Mouse (Mus musculus) intestine, embryonic 15.5 days (tissue): ENCODE measurements around the gene Kcna5. TPM values are rescaled to one million over a fixed set of nuclear protein-coding genes. Genes with fewer than 3 reads are reported as not detected.

Source experiments
- ATAC-seq: fragments of 200-750 bp; cut with Nextera tagmentation; 2 replicates; pipeline ENCODE4 v1.8.0; 2017; ENCODE audit warnings: moderate TSS enrichment, moderate library complexity
- H3K27ac ChIP-seq: fragments of 300-500 bp; sonication (generic); 2 replicates; pipeline ENCODE4 v1.5.1; 2015; ENCODE audit warnings: mild to moderate bottlenecking, inconsistent platforms
- H3K27me3 ChIP-seq: fragments of 300-500 bp; sonication (generic); replicated peaks from 2 replicates; pipeline ENCODE4 v1.6.1; 2015; ENCODE audit warnings: inconsistent platforms
- H3K36me3 ChIP-seq: fragments of 300-500 bp; sonication (generic); 2 replicates; pipeline ENCODE4 v1.6.1; 2015; ENCODE audit warnings: inconsistent platforms
- H3K4me1 ChIP-seq: fragments of 300-500 bp; sonication (generic); replicated peaks from 2 replicates; pipeline ENCODE4 v1.6.1; 2015; ENCODE audit warnings: inconsistent platforms
- H3K4me2 ChIP-seq: fragments of 300-500 bp; sonication (generic); replicated peaks from 2 replicates; pipeline ENCODE4 v1.6.1; 2015; ENCODE audit warnings: mild to moderate bottlenecking, inconsistent platforms
- H3K4me3 ChIP-seq: fragments of 300-500 bp; sonication (generic); replicated peaks from 2 replicates; pipeline ENCODE4 v1.5.1; 2015; ENCODE audit warnings: inconsistent platforms
- H3K9ac ChIP-seq: fragments of 300-500 bp; sonication (generic); 2 replicates; pipeline ENCODE4 v1.6.1; 2015; ENCODE audit warnings: inconsistent platforms
- H3K9me3 ChIP-seq: fragments of 300-500 bp; sonication (generic); 2 replicates; pipeline ENCODE4 v1.6.1; 2016; ENCODE audit warnings: inconsistent platforms
- WGBS: fragments of 180-500 bp; shearing (Covaris S2); methylation state at CpG from one replicate; pipeline ENCODE4 v1.1.7; 2015; 5-methylcytosine and 5-hydroxymethylcytosine counted together
- polyA plus RNA-seq: library from polyadenylated mRNA; unstranded; fragments of >200 nt; fragmentation: Nextera tagmentation; extraction: Ambion mirVana; gene quantifications from 2 replicates; pipeline ENCODE4 v1.2.1, GENCODE M21; 2015

The Kcna5 gene
- polyA plus RNA-seq, 1 experiment from 2014 or later, result 7.5 TPM

- no peak overlapping the region for H3K27ac ChIP-seq
- H3K27me3 ChIP-seq, result no peaks in the 10 kb centered on the region
- no peaks in the 10 kb centered on the region for H3K9me3 ChIP-seq
- peak; percentile 78 for ATAC-seq
- H3K36me3 ChIP-seq, result no peaks in the 10 kb centered on the region
- H3K9ac ChIP-seq, result no peak overlapping the region
- WGBS, result 15% methylated on average over 7 of the region's 7 CpGs
- no peaks in the 10 kb centered on the region; the same call in 1 of the 2 replicates for H3K4me1 ChIP-seq
- H3K4me3 ChIP-seq, result no peak overlapping the region
- H3K4me2 ChIP-seq, result no peak overlapping the region
Observed at GRCm38 (mm10) chr6:126563898-126564297, 28.7 kb upstream of the Kcna5 start.

GRCm38 (mm10) chr6:126561702-126562101, 26.5 kb upstream of the Kcna5 start:
- no peak overlapping the region for H3K4me2 ChIP-seq
- no peak for ATAC-seq
- H3K36me3 ChIP-seq, result no peaks in the 10 kb centered on the region
- no peak overlapping the region for H3K4me3 ChIP-seq
- no peaks in the 10 kb centered on the region for H3K27me3 ChIP-seq
- 20% methylated on average over 4 of the region's 4 CpGs for WGBS
- H3K4me1 ChIP-seq, result no peaks in the 10 kb centered on the region; the same call in 1 of the 2 replicates
- H3K9me3 ChIP-seq, result no peaks in the 10 kb centered on the region
- H3K9ac ChIP-seq, result no peak overlapping the region
- H3K27ac ChIP-seq, result no peak overlapping the region

- Histone ChIP-seq H3K4me2 (no peak overlapping the region), H3K4me3 (no peak overlapping the region), H3K4me1 (no peaks in the 10 kb centered on the region; the same call in 1 of the 2 replicates), H3K9ac (no peak overlapping the region), H3K27me3 (no peaks in the 10 kb centered on the region), H3K27ac (no peak overlapping the region), H3K36me3 (no peaks in the 10 kb centered on the region), H3K9me3 (no peaks in the 10 kb centered on the region)
- WGBS, result 82% methylated on average over 1 of the region's 1 CpGs
- no peak for ATAC-seq
Observed at GRCm38 (mm10) chr6:126560696-126561095, 25.5 kb upstream of the Kcna5 start.

- no peaks in the 10 kb centered on the region for H3K36me3 ChIP-seq
- no peaks in the 10 kb centered on the region; the same call in 1 of the 2 replicates for H3K4me1 ChIP-seq
- no peak overlapping the region for H3K9ac ChIP-seq
- no peak overlapping the region for H3K4me2 ChIP-seq
- ATAC-seq, result peak; percentile 42; the same call in 1 of the 2 replicates
- no peak overlapping the region for H3K27ac ChIP-seq
- H3K27me3 ChIP-seq, result no peaks in the 10 kb centered on the region
- WGBS, result 42% methylated on average over 8 of the region's 8 CpGs
- H3K4me3 ChIP-seq, result no peak overlapping the region
- no peaks in the 10 kb centered on the region for H3K9me3 ChIP-seq
Observed at GRCm38 (mm10) chr6:126560036-126560435, 24.8 kb upstream of the Kcna5 start.

GRCm38 (mm10) chr6:126558276-126558675, 23.1 kb upstream of the Kcna5 start:
- H3K9ac ChIP-seq, result no peak overlapping the region
- no peaks in the 10 kb centered on the region for H3K36me3 ChIP-seq
- no peaks in the 10 kb centered on the region for H3K9me3 ChIP-seq
- no peak overlapping the region for H3K4me2 ChIP-seq
- no peaks in the 10 kb centered on the region; the same call in 1 of the 2 replicates for H3K4me1 ChIP-seq
- H3K4me3 ChIP-seq, result no peak overlapping the region
- ATAC-seq, result no peak
- WGBS, result 56% methylated on average over 3 of the region's 3 CpGs
- H3K27me3 ChIP-seq, result peaks cover 1% of the 10 kb centered on the region; the same call in 1 of the 2 replicates
- H3K27ac ChIP-seq, result no peak overlapping the region

GRCm38 (mm10) chr6:126553812-126554211, 18.6 kb upstream of the Kcna5 start:
- Histone ChIP-seq H3K4me1 (no peaks in the 10 kb centered on the region), H3K27me3 (peaks cover 6% of the 10 kb centered on the region; the same call in 1 of the 2 replicates), H3K27ac (no peak overlapping the region), H3K36me3 (no peaks in the 10 kb centered on the region), H3K4me2 (no peak overlapping the region), H3K4me3 (no peak overlapping the region), H3K9ac (no peak overlapping the region), H3K9me3 (no peaks in the 10 kb centered on the region)
- WGBS, result 22% methylated on average over 9 of the region's 9 CpGs
- ATAC-seq, result peak; percentile 43; the same call in 1 of the 2 replicates

GRCm38 (mm10) chr6:126551862-126552395, 16.7 kb upstream of the Kcna5 start:
- peaks cover 6% of the 10 kb centered on the region; the same call in 1 of the 2 replicates for H3K27me3 ChIP-seq
- no peak overlapping the region for H3K4me2 ChIP-seq
- H3K4me3 ChIP-seq, result no peak overlapping the region
- H3K4me1 ChIP-seq, result no peaks in the 10 kb centered on the region
- 19% methylated on average over 9 of the region's 9 CpGs for WGBS
- no peak overlapping the region for H3K9ac ChIP-seq
- no peaks in the 10 kb centered on the region for H3K9me3 ChIP-seq
- no peak overlapping the region for H3K27ac ChIP-seq
- H3K36me3 ChIP-seq, result no peaks in the 10 kb centered on the region
- peak; percentile 62 for ATAC-seq

GRCm38 (mm10) chr6:126544107-126545036, 9.2 kb upstream of the Kcna5 start:
- Histone ChIP-seq H3K36me3 (no peaks in the 10 kb centered on the region), H3K27ac (no peak overlapping the region), H3K9me3 (no peaks in the 10 kb centered on the region), H3K4me1 (no peaks in the 10 kb centered on the region), H3K4me3 (no peak overlapping the region), H3K4me2 (no peak overlapping the region), H3K9ac (no peak overlapping the region), H3K27me3 (no peaks in the 10 kb centered on the region)
- 60% methylated on average over 16 of the region's 16 CpGs for WGBS
- no peak for ATAC-seq

- no peaks in the 10 kb centered on the region for H3K4me1 ChIP-seq
- no peaks in the 10 kb centered on the region for H3K36me3 ChIP-seq
- H3K9ac ChIP-seq, result no peak overlapping the region
- H3K4me2 ChIP-seq, result no peak overlapping the region
- H3K4me3 ChIP-seq, result no peak overlapping the region
- no peaks in the 10 kb centered on the region for H3K9me3 ChIP-seq
- H3K27ac ChIP-seq, result no peak overlapping the region
- 69% methylated on average over 4 of the region's 4 CpGs for WGBS
- H3K27me3 ChIP-seq, result no peaks in the 10 kb centered on the region
- ATAC-seq, result peak; percentile 62; the same call in 1 of the 2 replicates
Observed at GRCm38 (mm10) chr6:126542724-126543123, 7.5 kb upstream of the Kcna5 start.

- H3K4me1 ChIP-seq, result peaks cover 18% of the 10 kb centered on the region
- H3K9ac ChIP-seq, result no peak overlapping the region
- no peak overlapping the region for H3K4me3 ChIP-seq
- H3K4me2 ChIP-seq, result no peak overlapping the region
- 0 out of 2 replicates have a peak, but pooled peaks cover 9% of the 10 kb centered on the region for H3K27me3 ChIP-seq
- no peaks in the 10 kb centered on the region for H3K9me3 ChIP-seq
- WGBS, result 52% methylated on average over 2 of the region's 2 CpGs
- no peak for ATAC-seq
- no peak overlapping the region for H3K27ac ChIP-seq
- no peaks in the 10 kb centered on the region for H3K36me3 ChIP-seq
Observed at GRCm38 (mm10) chr6:126537512-126537911, 2.3 kb upstream of the Kcna5 start.

GRCm38 (mm10) chr6:126536926-126537325, 1.7 kb upstream of the Kcna5 start:
- Histone ChIP-seq H3K4me3 (no peak overlapping the region), H3K36me3 (no peaks in the 10 kb centered on the region), H3K4me2 (no peak overlapping the region), H3K9me3 (no peaks in the 10 kb centered on the region), H3K27me3 (0 out of 2 replicates have a peak, but pooled peaks cover 9% of the 10 kb centered on the region), H3K9ac (no peak overlapping the region), H3K27ac (no peak overlapping the region), H3K4me1 (peaks cover 18% of the 10 kb centered on the region)
- WGBS, result 86% methylated on average over 4 of the region's 4 CpGs
- ATAC-seq, result no peak

- no peaks in the 10 kb centered on the region for H3K9me3 ChIP-seq
- no peak overlapping the region for H3K9ac ChIP-seq
- no peak overlapping the region for H3K27ac ChIP-seq
- H3K36me3 ChIP-seq, result no peaks in the 10 kb centered on the region
- 0 out of 2 replicates have a peak, but pooled peaks cover 9% of the 10 kb centered on the region for H3K27me3 ChIP-seq
- ATAC-seq, result no peak
- peak overlapping the region; percentile 63; the same call in 1 of the 2 replicates for H3K4me2 ChIP-seq
- 7% methylated on average over 1 of the region's 1 CpGs for WGBS
- no peak overlapping the region for H3K4me3 ChIP-seq
- peaks cover 18% of the 10 kb centered on the region for H3K4me1 ChIP-seq
Observed at GRCm38 (mm10) chr6:126535911-126536270, 679 bp upstream of the Kcna5 start.
